Mouse (Mus musculus) urinary bladder, postnatal 10 days (tissue): Measurements from ENCODE around the gene Olfr1281.
"Not testable (repeated sequence)": the region's sequence is repeated elsewhere in the genome, so short reads cannot be mapped to it uniquely, and the experiment has no call there.

Experiments used
- DNase-seq: peaks from one replicate; pipeline ENCODE4 v3.0.0; 2022; ENCODE audit warnings: low spot score

The Olfr1281 gene

GRCm38 (mm10) chr2:111326220-111326619 lies at the start of gene Olfr1281:
Olfr1281 (plus strand) TSS chr2:111326520.
- no peak for DNase-seq

- no peak for DNase-seq
Measured at GRCm38 (mm10) chr2:111289836-111290235, 36.5 kb upstream of the Olfr1281 start, which contains the start of gene Olfr1278. Olfr1278 (plus strand) TSS chr2:111290136.

GRCm38 (mm10) chr2:111298541-111298940 lies 27.8 kb upstream of the Olfr1281 start:
- DNase-seq, result no peak

- DNase-seq, result no peak
Measured at GRCm38 (mm10) chr2:111300374-111300773, 25.9 kb upstream of the Olfr1281 start, which contains the start of gene Olfr1279. Olfr1279 (plus strand) TSS chr2:111300635.

GRCm38 (mm10) chr2:111313717-111314116 lies 12.6 kb upstream of the Olfr1281 start, which contains the start of gene Olfr1280:
Olfr1280 (plus strand) TSS chr2:111314017.
- no peak for DNase-seq

- DNase-seq, result not testable (repeated sequence)
Measured at GRCm38 (mm10) chr2:111333721-111334120, 7.4 kb downstream of the Olfr1281 start.

- no peak for DNase-seq
Measured at GRCm38 (mm10) chr2:111335976-111336375, 9.7 kb downstream of the Olfr1281 start, which contains the start of gene Olfr1282. Olfr1282 (minus strand) TSS chr2:111336076.

- no peak for DNase-seq
Measured at GRCm38 (mm10) chr2:111366490-111366889, 40.2 kb downstream of the Olfr1281 start, which contains the start of gene Olfr1283. Olfr1283 (plus strand) TSS chr2:111366790.

GRCm38 (mm10) chr2:111375222-111375621 lies 48.9 kb downstream of the Olfr1281 start, which contains the start of gene Olfr1284:
Olfr1284 (plus strand) TSS chr2:111375522.
- DNase-seq, result no peak
